Mouse (Mus musculus): ENCODE results near the gene Slc22a20. TPM values are rescaled to one million over a fixed set of nuclear protein-coding genes. Genes with fewer than 3 reads are reported as not detected.

Gene Slc22a20
- polyA plus RNA-seq, 1 experiment from 2014 or later: not detected

DNA sequence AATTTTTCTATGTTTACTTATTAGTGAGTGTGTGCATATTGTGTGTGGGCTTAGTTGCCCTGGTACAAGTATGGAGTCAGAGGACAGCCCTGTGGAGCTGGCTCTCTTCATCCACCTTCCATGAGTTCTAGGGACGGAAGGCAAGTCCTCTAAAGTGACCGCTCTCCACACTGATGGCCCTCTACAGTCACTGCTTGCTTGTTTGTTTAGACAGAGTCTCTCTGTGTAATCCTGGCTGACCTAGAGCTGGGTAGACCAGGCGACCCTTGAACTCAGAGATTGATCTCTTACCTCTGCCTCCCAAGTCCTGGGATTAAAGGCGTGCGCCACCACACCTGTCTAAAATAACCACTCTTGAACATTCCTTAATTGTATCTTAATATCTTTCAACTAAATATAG, 28.6 kb downstream of the Slc22a20 start:
- no peak overlapping the region for H3K9ac ChIP-seq
- no peak overlapping the region for H3K4me3 ChIP-seq (replicated peaks)
- no peaks in the 10 kb centered on the region for H3K27me3 ChIP-seq (replicated peaks)
- no peaks in the 10 kb centered on the region for H3K9me3 ChIP-seq
- WGBS: 81% methylated on average over 5 of the region's 5 CpGs
- peaks cover 9% of the 10 kb centered on the region for H3K36me3 ChIP-seq
- no peak for ATAC-seq
- no peak overlapping the region for H3K4me2 ChIP-seq (replicated peaks)
- peaks cover 30% of the 10 kb centered on the region for H3K4me1 ChIP-seq (replicated peaks)
- H3K27ac ChIP-seq: no peak overlapping the region

DNA sequence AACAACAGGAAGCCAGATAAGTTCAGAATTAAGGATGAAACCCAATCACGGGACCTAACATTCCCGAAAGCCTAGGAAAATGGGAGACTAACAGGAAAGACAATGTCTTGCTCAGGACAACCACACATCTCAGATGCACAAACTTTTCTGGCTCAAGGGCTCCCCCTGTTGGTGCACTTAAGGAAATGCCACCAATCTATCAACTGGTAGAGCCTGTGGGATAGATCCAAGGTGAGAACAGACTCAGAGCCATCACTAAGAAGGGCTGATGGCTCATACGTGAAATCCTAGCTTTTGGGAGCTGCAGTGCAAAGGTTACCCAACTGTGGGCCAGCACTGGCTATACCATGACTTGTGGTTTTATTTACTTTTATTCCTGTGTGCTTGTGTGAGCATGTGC, 29.3 kb downstream of the Slc22a20 start:
- Histone ChIP-seq H3K4me2 (replicated peaks) (no peak overlapping the region), H3K27ac (0 out of 2 replicates have a peak overlapping the region, but pooled peaks have one; percentile 73), H3K36me3 (peaks cover 9% of the 10 kb centered on the region), H3K4me3 (replicated peaks) (no peak overlapping the region), H3K9ac (no peak overlapping the region), H3K4me1 (replicated peaks) (peaks cover 33% of the 10 kb centered on the region), H3K27me3 (replicated peaks) (no peaks in the 10 kb centered on the region), H3K9me3 (no peaks in the 10 kb centered on the region)
- 19% methylated on average over 3 of the region's 3 CpGs for WGBS
- ATAC-seq: peak; percentile 56

DNA sequence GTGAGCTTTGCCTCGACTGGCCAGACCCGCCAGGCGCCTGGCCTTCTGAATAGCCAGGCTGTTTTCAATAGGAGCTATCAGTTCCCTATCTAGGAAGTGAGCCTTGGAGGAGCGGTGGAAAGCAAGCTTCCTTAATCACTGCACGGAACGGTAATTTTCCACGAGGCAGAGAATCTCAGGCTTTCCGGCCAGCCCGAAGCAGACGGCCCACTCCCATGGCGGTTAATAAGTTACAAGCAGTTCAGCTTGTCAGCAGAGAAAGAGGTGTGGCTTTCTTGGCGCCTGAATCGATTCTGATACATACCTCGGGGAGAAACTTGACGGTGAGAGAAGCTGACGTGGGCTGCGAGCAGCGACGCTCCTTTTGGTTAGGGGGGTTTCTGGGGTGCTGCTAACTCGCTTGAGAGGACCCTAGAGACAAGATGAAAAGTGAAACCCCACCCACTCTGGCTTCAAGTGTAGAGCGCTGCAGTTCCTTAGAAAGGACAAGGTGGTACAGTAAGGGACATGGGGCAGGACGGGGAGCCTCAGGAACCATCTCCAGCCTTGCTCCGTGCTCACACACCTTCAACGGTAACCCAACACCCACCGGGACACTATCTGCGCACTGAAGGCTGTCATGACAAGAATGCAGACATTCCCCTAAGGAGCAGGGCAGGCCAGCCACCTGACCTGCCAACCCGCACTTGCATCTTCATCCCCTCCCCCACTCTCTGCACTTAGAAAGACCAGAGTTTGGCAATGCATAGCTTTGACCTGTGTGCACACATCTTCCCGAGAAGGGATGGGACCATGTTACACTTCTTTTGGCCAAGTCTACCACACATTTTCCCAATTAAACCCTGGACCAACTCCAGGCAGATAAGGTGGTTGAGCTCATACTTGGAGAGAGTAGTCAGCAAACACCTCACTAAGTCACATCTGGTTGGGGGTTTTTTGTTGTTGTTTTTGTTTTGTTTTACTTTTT, 30.0 kb downstream of the Slc22a20 start:
- WGBS: 55% methylated on average over 28 of the region's 28 CpGs
- Histone ChIP-seq H3K4me3 (replicated peaks) (0 out of 2 replicates have a peak overlapping the region, but pooled peaks have one; percentile 8), H3K9ac (no peak overlapping the region), H3K4me1 (replicated peaks) (peaks cover 28% of the 10 kb centered on the region), H3K4me2 (replicated peaks) (peak overlapping the region; percentile 44), H3K9me3 (no peaks in the 10 kb centered on the region), H3K27me3 (replicated peaks) (no peaks in the 10 kb centered on the region), H3K27ac (peak overlapping the region; percentile 73), H3K36me3 (peaks cover 15% of the 10 kb centered on the region)
- ATAC-seq: peak; percentile 78

DNA sequence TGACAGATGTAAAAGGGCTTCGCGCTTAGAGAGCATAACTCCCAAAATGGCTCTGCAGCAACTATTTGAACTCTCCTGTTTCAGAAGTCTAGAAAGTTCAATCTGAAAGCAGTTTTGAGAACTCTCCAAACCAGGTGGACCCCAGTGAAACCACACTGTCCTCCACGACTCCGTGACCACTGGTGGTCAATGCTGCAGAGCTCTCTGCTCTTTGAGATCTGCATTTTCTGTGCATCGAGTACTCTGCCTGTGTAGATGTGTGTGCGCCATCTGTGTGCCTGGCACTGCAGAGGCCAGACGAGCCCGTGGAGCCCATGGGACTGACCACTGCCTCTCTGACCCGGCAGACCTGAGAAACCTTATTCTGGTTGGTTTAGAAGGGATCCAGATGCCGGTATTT, 31.0 kb downstream of the Slc22a20 start:
- Histone ChIP-seq H3K36me3 (peaks cover 23% of the 10 kb centered on the region), H3K9ac (no peak overlapping the region), H3K4me3 (replicated peaks) (no peak overlapping the region; the same call in 1 of the 2 replicates), H3K27ac (peak overlapping the region; percentile 73), H3K4me2 (replicated peaks) (peak overlapping the region; percentile 44; the same call in 1 of the 2 replicates), H3K4me1 (replicated peaks) (peaks cover 26% of the 10 kb centered on the region), H3K27me3 (replicated peaks) (no peaks in the 10 kb centered on the region), H3K9me3 (no peaks in the 10 kb centered on the region)
- ATAC-seq: no peak
- WGBS: 85% methylated on average over 10 of the region's 10 CpGs

DNA sequence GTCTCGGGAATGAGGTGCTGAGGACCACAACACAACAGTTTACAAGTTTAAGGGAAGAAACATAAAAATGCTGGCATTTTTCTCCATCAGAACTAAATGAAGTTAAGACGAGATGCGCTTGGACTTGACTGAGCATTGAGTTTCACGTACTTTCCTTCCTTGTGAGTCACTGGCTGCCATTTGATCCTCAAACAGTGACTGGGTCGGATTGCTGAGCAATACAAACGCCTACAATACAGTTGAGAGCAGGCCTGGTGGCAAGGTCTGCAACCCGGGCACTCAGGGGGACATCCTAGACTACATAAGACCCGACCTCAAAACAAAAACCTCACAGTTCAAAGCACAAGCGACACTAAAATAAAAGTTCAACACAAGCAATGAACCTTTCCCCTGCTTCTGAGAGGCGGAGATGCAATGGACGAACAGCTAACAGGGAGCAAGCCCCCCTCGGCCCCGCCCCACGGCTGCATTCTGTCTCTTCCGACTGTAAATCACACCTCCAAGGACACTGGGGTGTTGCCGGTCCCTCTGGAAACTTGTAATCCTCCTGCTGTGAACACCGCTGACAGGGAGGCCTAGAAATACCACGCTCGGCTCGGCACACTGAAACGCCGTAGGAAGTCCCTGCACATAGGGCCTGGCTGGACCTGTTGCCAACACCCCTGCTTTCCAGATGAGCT, 31.8 kb downstream of the Slc22a20 start:
- H3K9ac ChIP-seq: no peak overlapping the region
- peaks cover 26% of the 10 kb centered on the region for H3K4me1 ChIP-seq (replicated peaks)
- 63% methylated on average over 22 of the region's 22 CpGs for WGBS
- no peak overlapping the region for H3K4me3 ChIP-seq (replicated peaks)
- H3K9me3 ChIP-seq: no peaks in the 10 kb centered on the region
- ATAC-seq: no peak
- no peaks in the 10 kb centered on the region for H3K27me3 ChIP-seq (replicated peaks)
- H3K4me2 ChIP-seq (replicated peaks): no peak overlapping the region
- peaks cover 26% of the 10 kb centered on the region for H3K36me3 ChIP-seq
- peak overlapping the region; percentile 46 for H3K27ac ChIP-seq

DNA sequence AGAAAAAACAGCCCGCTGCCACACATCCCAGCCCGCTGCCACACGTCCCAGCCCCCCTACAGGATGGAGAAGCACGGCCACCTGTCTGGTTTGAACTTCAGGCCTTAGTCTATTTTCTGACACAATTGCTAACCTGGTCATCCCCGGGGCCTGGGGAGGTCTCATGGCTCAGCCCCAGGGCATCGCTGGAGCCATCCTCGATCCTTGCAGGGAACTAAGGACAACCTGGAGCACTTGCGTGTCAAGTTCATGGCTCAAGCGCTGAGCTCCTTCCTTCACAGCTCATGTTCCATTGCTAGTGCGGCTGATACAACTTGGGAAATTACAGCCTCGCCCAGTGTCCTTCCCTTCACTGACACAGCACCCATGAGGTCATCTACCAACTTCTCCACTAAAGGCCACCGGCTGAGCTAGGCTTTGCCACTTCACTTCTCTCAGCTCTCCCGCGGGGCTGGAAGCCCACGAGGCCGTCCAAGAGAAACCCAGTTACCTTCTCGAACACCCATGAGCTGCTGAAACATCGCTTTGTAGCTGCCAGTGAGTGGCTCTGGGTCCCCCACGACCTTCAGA, 32.7 kb downstream of the Slc22a20 start:
- peaks cover 26% of the 10 kb centered on the region for H3K4me1 ChIP-seq (replicated peaks)
- H3K4me2 ChIP-seq (replicated peaks): no peak overlapping the region
- peak overlapping the region; percentile 9; the same call in 1 of the 2 replicates for H3K27ac ChIP-seq
- peaks cover 30% of the 10 kb centered on the region for H3K36me3 ChIP-seq
- H3K27me3 ChIP-seq (replicated peaks): no peaks in the 10 kb centered on the region
- WGBS: 90% methylated on average over 19 of the region's 19 CpGs
- H3K9me3 ChIP-seq: no peaks in the 10 kb centered on the region
- ATAC-seq: no peak
- H3K9ac ChIP-seq: no peak overlapping the region
- no peak overlapping the region for H3K4me3 ChIP-seq (replicated peaks)

DNA sequence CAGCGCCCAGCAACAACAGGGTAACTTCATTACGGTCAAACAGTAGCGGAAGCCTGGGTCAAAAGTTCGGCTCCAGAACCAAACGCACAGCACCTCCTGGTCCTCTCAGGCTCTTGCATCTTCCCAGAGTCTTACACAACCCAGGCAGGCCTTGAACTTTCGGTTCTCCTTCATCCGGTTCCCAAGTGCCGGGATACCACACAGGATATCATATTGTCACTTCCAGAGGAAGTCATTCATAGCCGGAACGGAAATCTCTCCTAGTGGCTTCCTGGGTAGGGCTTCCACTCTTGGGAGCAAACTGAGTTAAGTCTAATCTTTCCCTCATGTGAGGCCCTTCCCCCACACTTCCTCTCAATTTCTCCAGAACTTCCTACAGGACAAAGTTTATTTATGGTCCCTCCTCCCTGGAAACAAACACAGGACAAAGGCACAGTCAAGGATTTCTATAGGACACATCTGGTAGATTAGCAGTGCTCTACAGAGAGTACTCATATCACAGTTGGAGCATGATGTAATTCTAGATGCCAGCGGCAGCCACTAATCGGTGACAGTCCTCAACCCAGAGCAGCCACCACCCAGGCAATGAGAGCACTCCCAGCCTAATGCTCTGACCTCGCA, 33.8 kb downstream of the Slc22a20 start:
- Histone ChIP-seq H3K9me3 (no peaks in the 10 kb centered on the region), H3K4me2 (replicated peaks) (no peak overlapping the region; the same call in 1 of the 2 replicates), H3K27ac (peak overlapping the region; percentile 75), H3K36me3 (peaks cover 36% of the 10 kb centered on the region), H3K4me1 (replicated peaks) (peaks cover 26% of the 10 kb centered on the region), H3K4me3 (replicated peaks) (no peak overlapping the region), H3K9ac (no peak overlapping the region), H3K27me3 (replicated peaks) (no peaks in the 10 kb centered on the region)
- ATAC-seq: peak; percentile 40
- 70% methylated on average over 13 of the region's 13 CpGs for WGBS

DNA sequence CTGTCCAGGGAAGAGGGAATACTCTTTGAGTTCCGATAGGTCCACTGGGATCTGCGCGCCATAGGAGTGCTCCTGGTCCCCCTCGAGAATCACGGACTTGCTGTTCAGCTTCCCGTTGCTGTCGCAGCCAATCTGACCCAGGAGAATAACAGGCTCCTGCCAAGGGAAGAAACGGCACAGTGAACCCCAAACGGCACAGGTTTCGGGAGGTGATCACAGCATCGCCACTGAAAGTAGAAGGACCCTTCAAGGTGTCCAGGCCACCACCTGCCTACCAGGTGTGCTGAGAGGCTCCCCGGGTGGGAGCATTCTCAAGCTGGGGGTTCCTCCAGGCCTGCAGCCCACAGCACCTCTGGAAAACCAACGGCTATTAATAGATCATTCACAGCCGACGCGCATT, 34.3 kb downstream of the Slc22a20 start:
- Histone ChIP-seq H3K9me3 (no peaks in the 10 kb centered on the region), H3K27me3 (replicated peaks) (no peaks in the 10 kb centered on the region), H3K4me1 (replicated peaks) (peaks cover 28% of the 10 kb centered on the region), H3K4me2 (replicated peaks) (no peak overlapping the region; the same call in 1 of the 2 replicates), H3K27ac (no peak overlapping the region; the same call in 1 of the 2 replicates), H3K9ac (no peak overlapping the region), H3K36me3 (peaks cover 36% of the 10 kb centered on the region), H3K4me3 (replicated peaks) (no peak overlapping the region)
- no peak for ATAC-seq
- 87% methylated on average over 16 of the region's 16 CpGs for WGBS

DNA sequence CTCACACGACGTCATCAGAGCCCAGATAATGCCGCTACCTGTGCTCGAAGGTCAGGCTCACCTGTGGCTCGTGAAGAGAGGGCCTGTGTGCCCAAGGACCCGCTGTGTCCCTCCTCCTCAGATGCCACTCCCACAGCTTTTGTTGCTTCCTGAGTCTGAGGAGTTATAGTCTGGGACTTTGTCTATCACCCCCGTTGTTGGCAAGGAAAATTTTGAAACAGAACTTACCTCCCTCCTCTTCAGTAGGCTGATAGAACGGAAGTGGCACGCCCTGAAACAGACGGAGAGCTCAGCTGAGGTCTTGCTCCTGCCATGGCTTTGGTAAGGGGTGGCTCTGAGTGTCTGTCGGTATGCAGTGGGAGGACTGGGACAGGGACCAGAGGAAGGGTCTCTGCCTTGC, 35.7 kb downstream of the Slc22a20 start:
- peaks cover 36% of the 10 kb centered on the region for H3K36me3 ChIP-seq
- no peaks in the 10 kb centered on the region for H3K27me3 ChIP-seq (replicated peaks)
- 90% methylated on average over 11 of the region's 11 CpGs for WGBS
- H3K4me2 ChIP-seq (replicated peaks): no peak overlapping the region
- no peak for ATAC-seq
- H3K4me1 ChIP-seq (replicated peaks): peaks cover 33% of the 10 kb centered on the region
- no peak overlapping the region for H3K9ac ChIP-seq
- H3K4me3 ChIP-seq (replicated peaks): no peak overlapping the region
- no peak overlapping the region for H3K27ac ChIP-seq
- H3K9me3 ChIP-seq: no peaks in the 10 kb centered on the region

DNA sequence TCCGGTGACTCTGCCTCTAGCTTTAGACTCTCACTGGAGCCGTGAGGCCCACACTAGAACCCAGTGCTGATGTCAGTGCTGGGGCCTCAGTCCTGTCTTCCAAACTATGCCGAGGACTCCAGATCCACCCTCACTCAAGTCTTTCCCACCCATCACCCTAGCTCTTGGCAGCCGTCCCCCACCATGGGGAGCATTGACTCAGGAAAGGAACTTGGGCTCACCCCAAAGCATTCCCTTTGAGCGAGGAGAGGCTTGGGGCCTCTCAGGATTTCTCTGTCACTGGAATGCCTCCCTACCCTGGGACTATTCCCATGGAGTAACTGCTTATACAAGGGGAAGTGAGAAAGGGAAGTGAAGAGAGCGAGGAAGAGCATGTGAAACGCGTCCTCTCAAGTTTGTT, 40.1 kb downstream of the Slc22a20 start:
- H3K4me1 ChIP-seq (replicated peaks): peaks cover 22% of the 10 kb centered on the region
- H3K9ac ChIP-seq: no peak overlapping the region
- H3K4me3 ChIP-seq (replicated peaks): no peak overlapping the region
- H3K4me2 ChIP-seq (replicated peaks): no peak overlapping the region
- no peaks in the 10 kb centered on the region for H3K9me3 ChIP-seq
- ATAC-seq: peak; percentile 36; the same call in 1 of the 2 replicates
- WGBS: 49% methylated on average over 8 of the region's 8 CpGs
- peak overlapping the region; percentile 57; the same call in 1 of the 2 replicates for H3K27ac ChIP-seq
- peaks cover 29% of the 10 kb centered on the region for H3K36me3 ChIP-seq
- H3K27me3 ChIP-seq (replicated peaks): no peaks in the 10 kb centered on the region

DNA sequence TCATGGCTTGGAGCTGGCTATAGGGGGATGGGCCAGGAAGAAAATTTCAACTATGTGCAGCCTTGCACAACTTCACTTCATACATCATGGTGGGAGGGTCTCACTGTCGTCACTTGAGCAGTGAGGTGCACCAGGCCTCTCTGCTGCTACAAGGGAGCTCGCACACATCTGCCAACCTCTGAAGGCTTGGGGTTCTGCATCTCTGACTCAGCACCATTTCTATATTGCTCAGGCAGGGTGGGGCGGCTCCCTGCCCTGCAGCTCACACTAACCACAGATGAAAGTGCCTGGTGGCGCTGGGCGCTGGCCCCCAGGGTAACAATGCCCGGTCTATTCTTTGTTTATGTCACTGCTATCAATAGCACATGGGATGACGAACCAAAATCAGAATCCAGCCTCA, 40.9 kb downstream of the Slc22a20 start:
- H3K4me3 ChIP-seq (replicated peaks): no peak overlapping the region
- no peaks in the 10 kb centered on the region for H3K9me3 ChIP-seq
- H3K9ac ChIP-seq: no peak overlapping the region
- peaks cover 23% of the 10 kb centered on the region for H3K36me3 ChIP-seq
- H3K4me1 ChIP-seq (replicated peaks): peaks cover 26% of the 10 kb centered on the region
- H3K4me2 ChIP-seq (replicated peaks): no peak overlapping the region
- 62% methylated on average over 7 of the region's 7 CpGs for WGBS
- peak; percentile 75 for ATAC-seq
- no peaks in the 10 kb centered on the region for H3K27me3 ChIP-seq (replicated peaks)
- H3K27ac ChIP-seq: peak overlapping the region; percentile 57
